Mouse (Mus musculus) C2C12 (cell line): ENCODE measurements around the gene Gtf2i.

Source experiments
- CTCF ChIP-seq: IDR thresholded peaks from one replicate; pipeline ENCODE4 v1.5.1; 2011; ENCODE audit not compliant: control insufficient read depth, insufficient read depth, insufficient read length
- USF1 ChIP-seq: IDR thresholded peaks from one replicate; pipeline ENCODE4 v1.6.1; 2011; ENCODE audit warnings: low read depth, mild to moderate bottlenecking, control low read depth, moderate library complexity

DNA sequence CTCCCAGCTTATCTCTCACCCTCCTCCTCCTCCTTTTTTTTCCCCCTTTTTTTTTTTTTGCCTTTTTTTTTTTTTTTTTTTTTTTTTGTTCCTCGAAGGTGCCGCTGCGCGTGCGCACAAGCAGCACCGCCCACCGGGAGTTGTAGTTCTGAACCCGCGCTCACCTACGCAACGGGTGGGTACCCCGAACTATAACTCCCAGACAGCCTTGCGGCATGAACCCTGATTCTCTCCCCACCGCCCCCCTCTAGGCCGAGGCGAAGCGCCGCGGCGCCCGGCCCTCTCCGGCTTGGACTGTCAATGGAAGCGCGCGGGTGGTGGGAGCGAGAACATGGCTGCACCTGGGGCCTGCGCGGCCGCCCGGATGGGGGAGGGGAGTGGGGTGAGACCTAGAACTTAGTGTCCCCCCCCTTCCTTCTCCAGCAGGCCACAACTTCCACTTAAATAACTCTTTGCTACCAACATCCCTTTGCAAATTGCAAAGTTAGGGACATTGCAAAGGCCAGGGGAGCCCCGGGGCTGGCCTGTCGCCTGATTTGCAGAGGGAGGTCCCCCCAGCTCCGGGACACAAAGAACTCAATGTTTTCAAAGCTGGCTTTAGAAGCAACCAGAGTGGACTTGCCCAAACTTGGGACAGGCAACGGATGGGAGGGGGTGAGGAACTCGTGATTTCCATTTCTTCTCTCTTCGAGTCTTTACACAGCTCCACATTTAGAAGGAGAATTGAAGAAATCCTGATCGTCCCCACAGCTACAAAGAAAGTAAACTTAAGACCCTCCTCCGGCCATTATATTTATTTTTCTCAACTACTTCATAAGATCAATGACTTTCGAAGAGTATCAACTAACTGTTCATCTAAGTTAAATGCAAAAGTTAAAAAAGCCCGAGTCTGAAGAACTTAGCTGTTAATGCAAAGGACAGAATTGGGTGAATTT is at the start of gene Gtf2i:
- TF ChIP-seq CTCF = no peak
- TF ChIP-seq USF1 = no peak
